Mouse (Mus musculus) cerebellum, postnatal 10 days (tissue): ENCODE data around the gene Plin5.
A peak's percentile ranks its signal among the peaks of the same experiment; 100 is the strongest.
"Not testable (repeated sequence)": the region's sequence is repeated elsewhere in the genome, so short reads cannot be mapped to it uniquely, and the experiment has no call there.

Experiments used
- DNase-seq, 2 experiments: peaks; one replicate each; pipeline ENCODE4 v3.0.0; 2021; ENCODE audit warnings: mixed read lengths in 2 of 2

The Plin5 gene

DNA sequence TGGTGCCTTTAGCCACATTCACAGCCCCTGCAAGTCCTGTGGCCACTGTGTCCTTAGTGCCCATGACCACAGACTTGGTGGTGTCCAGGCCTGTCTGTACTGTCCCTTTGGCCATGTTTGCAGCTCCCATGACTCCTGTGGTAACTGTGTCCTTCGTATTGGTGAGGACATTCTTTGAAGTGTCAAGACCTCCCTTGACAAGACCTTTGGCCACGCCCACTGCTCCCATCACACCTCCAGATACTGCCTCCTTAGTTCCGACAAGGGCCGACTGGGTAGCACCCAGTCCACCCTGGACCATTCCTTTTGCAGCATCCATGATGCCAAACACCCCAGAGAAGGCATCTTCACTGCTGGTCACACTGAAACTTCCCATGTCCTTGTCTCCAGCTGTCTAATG is 10.4 kb downstream of the Plin5 start:
- no peak for DNase-seq

GRCm38 (mm10) chr17:56106436-56106835 is 11.0 kb downstream of the Plin5 start:
- DNase-seq = not testable (repeated sequence)

- DNase-seq = not testable (repeated sequence)
Measured at GRCm38 (mm10) chr17:56104821-56105220, 12.6 kb downstream of the Plin5 start.

DNA sequence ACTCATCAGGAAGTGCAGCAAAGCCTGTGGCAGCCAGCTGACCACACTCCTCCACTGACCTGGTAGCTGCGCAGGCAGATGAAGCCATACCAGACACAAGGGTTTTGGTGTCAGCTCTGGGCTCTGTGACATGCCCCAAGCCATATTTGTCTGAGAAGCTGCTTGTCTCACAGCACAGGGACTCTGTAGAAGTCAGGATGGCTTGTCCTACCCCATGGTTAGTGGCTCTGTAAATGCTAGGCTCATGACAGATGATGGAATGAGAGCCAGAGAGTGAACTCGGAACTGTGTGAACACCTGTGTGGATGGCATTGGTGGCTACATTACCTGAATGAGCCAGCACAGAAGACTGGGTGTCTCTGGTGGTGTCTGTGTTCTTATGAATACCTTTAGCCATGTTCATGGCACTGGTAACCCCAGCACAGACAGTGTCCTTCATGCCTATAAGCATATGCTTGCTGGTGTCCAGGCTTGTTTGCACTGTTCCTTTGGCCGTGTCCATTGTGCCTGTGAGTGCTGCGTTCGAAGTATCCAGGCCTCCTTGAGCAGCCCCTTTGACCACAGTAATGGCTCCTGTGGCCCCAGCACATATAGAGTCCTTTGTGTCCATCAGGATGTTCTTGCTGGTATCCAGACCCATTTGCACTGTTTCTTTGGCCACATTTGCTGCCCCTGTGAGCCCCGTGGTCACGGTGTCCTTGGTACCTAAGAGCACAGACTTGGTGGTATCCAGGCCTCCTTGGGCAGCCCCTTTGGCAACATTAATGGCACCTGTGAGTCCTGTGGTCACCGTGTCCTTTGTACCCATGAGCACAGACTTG is 13.7 kb downstream of the Plin5 start:
- no peak for DNase-seq

GRCm38 (mm10) chr17:56102927-56103326 is 14.5 kb downstream of the Plin5 start:
- no peak for DNase-seq

DNA sequence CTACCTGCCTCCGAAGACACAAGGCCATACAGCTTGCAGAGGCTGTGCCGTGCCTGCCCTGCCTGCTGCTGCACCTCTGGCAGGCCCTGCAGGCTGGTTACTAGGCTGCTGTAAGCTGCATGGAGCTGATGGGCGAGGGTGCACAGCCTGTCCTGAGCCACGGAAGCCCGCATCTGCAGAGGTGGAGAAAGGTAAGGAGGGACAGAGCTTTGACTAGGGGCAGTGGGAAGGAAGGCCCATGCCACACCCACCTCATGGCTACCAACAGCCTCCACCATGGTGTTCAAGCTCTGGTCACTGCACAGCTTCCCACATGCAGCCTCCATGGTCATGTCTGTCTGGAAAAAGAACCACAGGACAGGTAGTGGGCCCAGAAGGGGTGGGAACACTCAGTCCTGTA is 15.2 kb downstream of the Plin5 start:
- DNase-seq = no peak

DNA sequence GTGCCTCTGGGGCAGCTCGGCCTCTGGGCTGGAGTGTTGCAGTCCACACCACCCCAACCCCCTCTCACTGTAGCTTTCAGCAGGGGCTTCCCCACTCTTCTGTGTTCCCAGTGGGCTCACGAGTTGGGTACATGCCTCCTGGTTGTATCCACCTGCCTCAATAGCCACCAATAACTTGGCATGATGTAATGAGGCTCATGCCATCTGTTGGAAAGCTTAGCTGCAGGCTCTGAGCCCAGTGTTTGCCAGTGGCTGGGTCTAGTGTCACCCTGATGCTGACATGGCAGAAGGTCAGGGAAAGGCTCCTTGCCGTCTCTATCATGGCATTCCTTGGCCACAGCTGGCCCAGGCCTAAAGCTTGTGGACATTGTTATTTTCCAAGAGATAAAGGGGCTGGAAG is 16.6 kb downstream of the Plin5 start:
- DNase-seq = no peak

GRCm38 (mm10) chr17:56098711-56099572 is 18.5 kb downstream of the Plin5 start:
- no peak for DNase-seq

GRCm38 (mm10) chr17:56098180-56098579 is 19.2 kb downstream of the Plin5 start:
- no peak for DNase-seq

DNA sequence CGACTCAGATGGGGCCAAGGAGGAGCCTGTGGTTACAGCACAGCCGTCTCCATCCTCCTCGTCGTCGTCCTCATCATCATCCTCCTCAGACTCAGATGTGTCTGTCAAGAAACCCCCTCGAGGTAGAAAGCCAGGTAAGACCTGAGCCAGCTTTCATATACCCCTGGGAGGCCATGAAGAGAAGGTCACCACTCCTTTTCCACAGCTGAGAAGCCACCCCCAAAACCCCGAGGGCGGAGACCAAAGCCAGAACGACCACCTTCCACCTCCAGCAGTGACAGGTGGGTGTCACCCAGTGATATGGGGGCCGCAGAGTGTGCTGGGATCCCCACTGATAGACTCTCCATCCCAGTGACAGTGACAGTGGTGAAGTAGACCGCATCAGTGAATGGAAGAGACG is 20.5 kb downstream of the Plin5 start:
- DNase-seq = no peak

- no peak for DNase-seq
Measured at GRCm38 (mm10) chr17:56092794-56093193, 24.6 kb downstream of the Plin5 start.

GRCm38 (mm10) chr17:56092312-56092711 is 25.1 kb downstream of the Plin5 start:
- no peak for DNase-seq

DNA sequence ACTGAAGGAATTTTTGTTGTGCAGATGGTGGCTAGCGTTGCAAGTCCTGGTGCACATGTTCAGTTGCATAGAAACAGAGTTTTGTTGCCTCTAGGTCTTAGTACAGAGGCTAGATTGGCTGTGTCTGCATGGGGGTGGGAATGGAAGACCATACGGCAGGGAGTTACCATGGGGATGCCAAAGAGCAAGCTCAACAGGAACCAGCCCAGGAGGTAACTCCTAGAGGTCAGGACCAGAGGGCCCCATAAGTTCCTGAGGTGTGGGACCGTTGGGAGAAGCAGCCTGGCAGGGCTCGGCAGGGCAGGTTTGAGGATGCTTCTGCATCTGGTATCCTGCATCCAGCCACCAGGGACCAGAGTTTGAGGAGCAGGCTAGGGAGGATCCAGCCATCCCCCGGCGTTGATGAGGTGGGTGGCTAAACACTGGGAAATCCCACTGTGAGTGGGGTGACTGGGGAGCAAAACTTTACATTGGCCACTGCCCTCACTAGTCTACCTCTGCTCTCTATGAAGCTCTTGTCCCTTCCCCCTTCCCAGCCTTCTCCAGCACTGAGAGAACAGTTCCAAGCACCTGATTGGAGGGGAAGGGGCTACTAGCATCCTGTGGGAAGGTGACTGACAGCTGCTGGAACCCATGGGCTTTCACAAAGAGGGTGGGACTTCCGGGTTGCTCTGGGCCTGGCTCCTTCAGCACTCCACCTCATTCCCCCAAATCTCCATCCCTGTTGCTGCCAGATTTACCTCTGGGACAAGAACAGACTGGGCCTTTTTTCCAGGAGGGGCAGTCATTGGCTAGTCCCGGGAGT is 36.4 kb downstream of the Plin5 start:
- DNase-seq = peak; percentile 78

- DNase-seq = no peak
Measured at GRCm38 (mm10) chr17:56079921-56080320, 37.5 kb downstream of the Plin5 start.

- DNase-seq = peak; percentile 100
Measured at GRCm38 (mm10) chr17:56078880-56079795, 38.3 kb downstream of the Plin5 start, which contains the start of gene Hdgfl2. Hdgfl2 (plus strand) TSS chr17:56079634.

DNA sequence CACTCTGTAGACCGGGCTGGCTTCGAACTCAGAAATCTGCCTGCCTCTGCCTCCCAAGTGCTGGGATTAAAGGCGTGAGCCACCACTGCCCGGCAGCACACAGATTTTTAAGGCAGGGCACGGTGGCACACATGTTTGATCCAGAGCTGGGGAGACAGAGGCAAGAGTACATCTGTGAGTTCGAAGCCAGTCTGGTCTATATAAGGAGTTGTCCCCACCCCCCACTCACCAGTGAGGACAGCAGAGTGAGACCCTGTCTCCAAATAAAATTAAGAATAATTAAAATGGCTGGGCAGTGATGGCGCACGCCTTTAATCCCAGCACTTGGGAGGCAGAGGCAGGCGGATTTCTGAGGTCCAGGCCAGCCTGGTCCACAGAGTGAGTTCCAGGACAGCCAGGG is 39.0 kb downstream of the Plin5 start:
- peak; percentile 37 to 40 for DNase-seq

GRCm38 (mm10) chr17:56077523-56077922 is 39.9 kb downstream of the Plin5 start:
- DNase-seq = no peak

DNA sequence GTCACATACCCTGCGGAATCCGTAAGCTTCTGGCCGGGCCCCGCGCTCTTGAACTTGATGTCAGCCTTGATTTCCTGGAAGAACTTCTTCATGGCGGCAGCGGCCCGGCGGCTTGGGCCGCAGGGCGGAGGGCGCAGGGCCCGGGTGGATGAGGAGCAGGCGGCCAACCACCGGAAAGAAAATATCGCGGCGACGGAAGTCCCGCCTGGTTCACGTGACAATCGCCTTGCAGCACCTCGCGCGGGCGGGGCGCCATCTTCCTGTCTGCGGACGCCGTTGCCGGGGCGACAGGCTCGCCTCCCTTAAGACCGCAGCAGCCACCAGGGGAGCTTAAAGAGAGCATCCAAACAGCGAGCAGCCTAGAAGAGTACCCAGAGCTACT is 42.6 kb downstream of the Plin5 start, which contains the start of gene Ubxn6:
TSS of gene Ubxn6 (minus strand) at position 202 of the 382 bp plus-strand sequence.
- DNase-seq = peak; percentile 99

DNA sequence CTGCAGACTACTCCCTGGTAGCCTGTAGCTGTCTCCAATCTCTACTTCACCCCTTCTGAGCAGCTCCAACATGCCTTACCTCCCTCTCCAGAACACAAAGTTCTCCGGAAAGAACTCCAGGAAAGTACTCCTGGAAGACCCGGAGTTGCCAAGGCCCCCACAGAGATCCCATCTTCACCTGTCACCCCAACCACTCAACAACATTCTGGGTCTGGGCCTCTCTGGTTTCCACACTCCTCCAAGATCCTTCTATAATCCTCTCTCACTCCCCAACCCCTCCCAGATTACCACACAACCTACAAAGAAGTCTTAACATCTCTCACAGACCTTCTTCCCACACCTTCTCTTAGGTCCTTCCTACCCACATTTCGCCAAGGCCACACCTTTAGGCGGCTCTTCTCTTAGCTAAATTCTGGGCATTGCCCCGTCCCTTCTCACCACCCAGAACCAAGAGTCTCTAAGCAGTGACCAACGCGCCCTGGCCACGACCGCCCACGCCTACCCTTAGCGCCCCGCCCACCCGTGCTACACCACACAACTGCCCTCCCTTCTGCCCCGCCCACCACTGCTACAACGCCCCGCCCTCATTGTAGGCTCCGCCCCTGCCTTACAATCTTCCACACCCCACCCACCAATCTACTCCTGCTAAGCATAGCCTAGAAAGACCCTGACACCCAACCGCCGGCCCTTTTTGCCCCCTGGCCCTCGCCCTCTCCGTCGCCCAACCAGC is 43.1 kb downstream of the Plin5 start:
- DNase-seq = peak; percentile 84 to 87

DNA sequence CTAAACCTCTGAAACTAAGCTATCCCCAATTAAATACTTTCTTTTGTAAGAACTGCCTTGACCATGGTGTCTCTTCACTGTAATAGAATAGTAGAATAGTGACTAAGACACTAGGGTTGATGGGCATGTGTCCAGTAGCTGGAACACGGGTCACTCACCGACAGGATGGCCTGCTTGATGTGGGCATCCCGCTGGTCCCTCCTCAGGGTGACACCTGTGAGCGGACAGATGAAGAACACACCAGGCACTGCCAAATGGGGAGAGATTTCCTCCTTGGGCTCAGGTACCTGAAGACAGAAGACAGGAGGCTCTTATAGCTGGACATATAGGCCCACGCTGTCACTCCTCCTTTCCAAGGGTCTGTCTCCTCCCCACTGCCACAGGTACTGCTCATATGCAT is 45.2 kb downstream of the Plin5 start:
- no peak for DNase-seq

DNA sequence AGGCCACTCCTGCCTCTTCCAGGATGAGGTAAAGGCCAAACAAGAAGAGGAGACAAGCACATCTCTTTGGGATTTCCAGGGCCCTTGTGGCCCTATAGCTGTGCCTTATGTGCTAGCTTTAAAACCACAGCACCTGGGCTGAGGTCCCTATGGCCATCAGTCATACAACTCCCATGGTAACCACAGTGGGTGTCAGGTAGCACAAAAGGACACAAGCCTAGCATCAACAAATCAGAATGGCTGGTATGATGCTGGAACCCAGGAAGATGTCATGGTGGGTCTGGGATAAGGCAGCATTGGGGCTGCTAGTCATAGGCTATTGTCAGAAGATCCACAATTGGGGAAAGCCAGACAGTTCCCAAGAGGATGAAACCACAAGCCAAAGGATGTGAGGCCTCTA is 46.3 kb downstream of the Plin5 start:
- no peak for DNase-seq
